Mouse (Mus musculus) gastrocnemius, adult 8-10 months (tissue): ENCODE results near the gene Fadd. TPM values are rescaled to one million over a fixed set of nuclear protein-coding genes. Genes with fewer than 3 reads are reported as not detected.

ENCODE experiments used
- DNase-seq, 2 experiments: peaks; one replicate each; pipeline ENCODE4 v3.0.0; 2022; ENCODE audit warnings: low spot score in 2 of 2
- total RNA-seq, 4 experiments: library from RNA; stranded (reverse); gene quantifications; 2 replicates each; pipeline ENCODE4 v1.2.4; 2022

The Fadd gene
- total RNA-seq, 4 experiments from 2014 or later: 2.1 to 2.7 (median 2.4) TPM

- peak; percentile 69 to 71 for DNase-seq
Measured at GRCm38 (mm10) chr7:144581559-144582283, 542 bp downstream of the Fadd start.

- DNase-seq: no peak
Measured at GRCm38 (mm10) chr7:144577876-144578275, 4.4 kb downstream of the Fadd start.

- DNase-seq: no peak
Measured at GRCm38 (mm10) chr7:144572234-144572633, 10.0 kb downstream of the Fadd start.

GRCm38 (mm10) chr7:144571598-144571997 is 10.7 kb downstream of the Fadd start:
- no peak for DNase-seq

GRCm38 (mm10) chr7:144569428-144569827 is 12.8 kb downstream of the Fadd start:
- peak; percentile 48 for DNase-seq

- no peak for DNase-seq
Measured at GRCm38 (mm10) chr7:144568091-144568490, 14.2 kb downstream of the Fadd start.

GRCm38 (mm10) chr7:144566921-144567682 is 15.2 kb downstream of the Fadd start:
- no peak for DNase-seq

GRCm38 (mm10) chr7:144563456-144564155 is 18.7 kb downstream of the Fadd start:
- no peak for DNase-seq

GRCm38 (mm10) chr7:144562016-144562415 is 20.2 kb downstream of the Fadd start:
- DNase-seq: no peak

GRCm38 (mm10) chr7:144560594-144560993 is 21.7 kb downstream of the Fadd start:
- no peak for DNase-seq

- no peak for DNase-seq
Measured at GRCm38 (mm10) chr7:144558552-144558951, 23.7 kb downstream of the Fadd start.

GRCm38 (mm10) chr7:144554123-144554472 is 28.2 kb downstream of the Fadd start:
- no peak for DNase-seq

- peak; percentile 96 for DNase-seq
Measured at GRCm38 (mm10) chr7:144553237-144554122, 28.8 kb downstream of the Fadd start, which contains the start of gene Ppfia1. Gene Ppfia1 (minus strand): TSS chr7:144553729.

- no peak for DNase-seq
Measured at GRCm38 (mm10) chr7:144552274-144552673, 30.0 kb downstream of the Fadd start.

- no peak for DNase-seq
Measured at GRCm38 (mm10) chr7:144550811-144551210, 31.5 kb downstream of the Fadd start.

- no peak for DNase-seq
Measured at GRCm38 (mm10) chr7:144549904-144550566, 32.2 kb downstream of the Fadd start.

GRCm38 (mm10) chr7:144545231-144545630 is 37.0 kb downstream of the Fadd start:
- peak; percentile 57 to 77 for DNase-seq

GRCm38 (mm10) chr7:144541351-144541750 is 40.9 kb downstream of the Fadd start:
- DNase-seq: no peak

GRCm38 (mm10) chr7:144539146-144539545 is 43.1 kb downstream of the Fadd start:
- no peak for DNase-seq

- DNase-seq: no peak
Measured at GRCm38 (mm10) chr7:144538030-144538644, 44.1 kb downstream of the Fadd start.
